Mouse (Mus musculus) testis, adult 2 months (tissue): ENCODE data around the gene Zbtb16. TPM values are rescaled to one million over a fixed set of nuclear protein-coding genes. Genes with fewer than 3 reads are reported as not detected.

ENCODE experiments used
- H3K27ac ChIP-seq: fragments of 200-500 bp; 2 replicates; pipeline ENCODE4 v1.5.1; 2012; ENCODE audit warnings: low read depth, low read length; ENCODE audit not compliant: control insufficient read depth, insufficient read depth
- H3K27me3 ChIP-seq: fragments of 200-500 bp; 2 replicates; pipeline ENCODE4 v1.6.1; 2012; ENCODE audit warnings: mild to moderate bottlenecking, low read length, moderate library complexity; ENCODE audit not compliant: control insufficient read depth, insufficient read depth
- H3K36me3 ChIP-seq: fragments of 200-500 bp; 2 replicates; pipeline ENCODE4 v1.6.1; 2012; ENCODE audit warnings: mild to moderate bottlenecking, low read length; ENCODE audit not compliant: control insufficient read depth, insufficient read depth
- H3K4me1 ChIP-seq: fragments of 200-500 bp; 2 replicates; pipeline ENCODE4 v1.6.1; 2012; ENCODE audit warnings: low read length; ENCODE audit not compliant: control insufficient read depth, insufficient read depth
- H3K4me3 ChIP-seq: fragments of 200-500 bp; 2 replicates; pipeline ENCODE4 v1.5.1; 2012; ENCODE audit warnings: low read depth, mild to moderate bottlenecking, low read length, moderate library complexity, mixed read lengths; ENCODE audit not compliant: control insufficient read depth
- CTCF ChIP-seq: fragments of 200-500 bp; IDR thresholded peaks from 2 replicates; pipeline ENCODE4 v1.5.1; 2012; ENCODE audit warnings: low read depth, mild to moderate bottlenecking, inconsistent platforms, low read length, moderate library complexity; ENCODE audit not compliant: control insufficient read depth, insufficient read depth, insufficient replicate concordance
- POLR2A ChIP-seq: fragments of 200-500 bp; IDR thresholded peaks from 2 replicates; pipeline ENCODE4 v1.6.1; 2012; ENCODE audit warnings: low read depth, mild to moderate bottlenecking, inconsistent platforms, low read length, moderate library complexity; ENCODE audit not compliant: control insufficient read depth
- polyA plus RNA-seq: library from polyadenylated mRNA; depleted of rRNA; stranded (reverse); fragments of >200 nt; gene quantifications from 2 replicates; pipeline ENCODE4 v1.2.3, GENCODE M21; 2012

Gene Zbtb16
- polyA plus RNA-seq, 1 experiment = 2.6 TPM

- H3K27ac ChIP-seq = no peak overlapping the region
- H3K4me3 ChIP-seq = no peak overlapping the region
- H3K27me3 ChIP-seq = no peaks in the 10 kb centered on the region
- H3K4me1 ChIP-seq = no peaks in the 10 kb centered on the region
- no peak for TF ChIP-seq POLR2A
- TF ChIP-seq CTCF = no peak
- no peaks in the 10 kb centered on the region for H3K36me3 ChIP-seq
Measured at GRCm38 (mm10) chr9:48710355-48711295, 125.4 kb downstream of the Zbtb16 start.

GRCm38 (mm10) chr9:48707824-48708229, 128.2 kb downstream of the Zbtb16 start:
- Histone ChIP-seq H3K4me3 (no peak overlapping the region), H3K27me3 (no peaks in the 10 kb centered on the region), H3K36me3 (no peaks in the 10 kb centered on the region), H3K4me1 (no peaks in the 10 kb centered on the region), H3K27ac (no peak overlapping the region)
- TF ChIP-seq CTCF (no peak), POLR2A (no peak)

- no peaks in the 10 kb centered on the region for H3K4me1 ChIP-seq
- no peaks in the 10 kb centered on the region for H3K27me3 ChIP-seq
- TF ChIP-seq POLR2A = no peak
- TF ChIP-seq CTCF = no peak
- H3K27ac ChIP-seq = peak overlapping the region; percentile 26; the same call in 1 of the 2 replicates
- H3K4me3 ChIP-seq = no peak overlapping the region
- no peaks in the 10 kb centered on the region for H3K36me3 ChIP-seq
Measured at GRCm38 (mm10) chr9:48707134-48707823, 128.7 kb downstream of the Zbtb16 start.

GRCm38 (mm10) chr9:48701296-48701695, 134.7 kb downstream of the Zbtb16 start:
- no peaks in the 10 kb centered on the region for H3K27me3 ChIP-seq
- no peaks in the 10 kb centered on the region for H3K36me3 ChIP-seq
- no peak overlapping the region for H3K27ac ChIP-seq
- TF ChIP-seq CTCF = no peak
- TF ChIP-seq POLR2A = no peak
- no peak overlapping the region for H3K4me3 ChIP-seq
- H3K4me1 ChIP-seq = no peaks in the 10 kb centered on the region

- Histone ChIP-seq H3K36me3 (no peaks in the 10 kb centered on the region), H3K27me3 (no peaks in the 10 kb centered on the region), H3K4me1 (no peaks in the 10 kb centered on the region), H3K27ac (no peak overlapping the region), H3K4me3 (no peak overlapping the region)
- TF ChIP-seq CTCF (no peak), POLR2A (no peak)
Measured at GRCm38 (mm10) chr9:48700871-48701270, 135.2 kb downstream of the Zbtb16 start.

- no peak overlapping the region for H3K4me3 ChIP-seq
- no peak overlapping the region for H3K27ac ChIP-seq
- TF ChIP-seq CTCF (no peak), POLR2A (no peak)
- no peaks in the 10 kb centered on the region for H3K27me3 ChIP-seq
- no peaks in the 10 kb centered on the region; the same call in 1 of the 2 replicates for H3K4me1 ChIP-seq
- H3K36me3 ChIP-seq = no peaks in the 10 kb centered on the region
Measured at GRCm38 (mm10) chr9:48697470-48697815, 138.6 kb downstream of the Zbtb16 start.

GRCm38 (mm10) chr9:48696731-48697469, 139.1 kb downstream of the Zbtb16 start:
- Histone ChIP-seq H3K27me3 (no peaks in the 10 kb centered on the region), H3K4me1 (no peaks in the 10 kb centered on the region; the same call in 1 of the 2 replicates), H3K27ac (no peak overlapping the region), H3K4me3 (no peak overlapping the region), H3K36me3 (no peaks in the 10 kb centered on the region)
- TF ChIP-seq POLR2A (no peak), CTCF (no peak)
